Mouse (Mus musculus) stomach, postnatal 0 days (tissue): Measurements from ENCODE around the gene Agtpbp1. TPM values are rescaled to one million over a fixed set of nuclear protein-coding genes. Genes with fewer than 3 reads are reported as not detected.

Source experiments
- ATAC-seq: fragments of 200-750 bp; cut with Nextera tagmentation; 2 replicates; pipeline ENCODE4 v1.8.0; 2017; ENCODE audit not compliant: low FRiP score, low TSS enrichment
- DNase-seq: peaks from one replicate; pipeline ENCODE4 v3.0.0-alpha.2; 2016; ENCODE audit warnings: low spot score
- H3K27ac ChIP-seq: fragments of 300-500 bp; sonication (generic); replicated peaks from 2 replicates; pipeline ENCODE4 v1.5.1; 2014; ENCODE audit warnings: mild to moderate bottlenecking, control low read depth
- H3K27me3 ChIP-seq: fragments of 300-500 bp; sonication (generic); 2 replicates; pipeline ENCODE4 v1.6.1; 2014; ENCODE audit warnings: low read length; ENCODE audit not compliant: control insufficient read depth, insufficient read depth
- H3K36me3 ChIP-seq: fragments of 300-500 bp; sonication (generic); 2 replicates; pipeline ENCODE4 v1.6.1; 2014; ENCODE audit warnings: low read length, mixed read lengths; ENCODE audit not compliant: control insufficient read depth, insufficient read depth
- H3K4me1 ChIP-seq: fragments of 300-500 bp; sonication (generic); replicated peaks from 2 replicates; pipeline ENCODE4 v1.6.1; 2014; ENCODE audit warnings: antibody characterized with exemption; ENCODE audit not compliant: control insufficient read depth, insufficient read depth
- H3K4me2 ChIP-seq: fragments of 300-500 bp; sonication (generic); replicated peaks from 2 replicates; pipeline ENCODE4 v1.6.1; 2014; ENCODE audit warnings: low read depth, mild to moderate bottlenecking, control low read depth, moderate library complexity
- H3K4me3 ChIP-seq: fragments of 300-500 bp; sonication (generic); 2 replicates; pipeline ENCODE4 v1.5.1; 2014; ENCODE audit warnings: low read depth, low read length, control low read depth
- H3K9ac ChIP-seq: fragments of 300-500 bp; sonication (generic); 2 replicates; pipeline ENCODE4 v1.6.1; 2014; ENCODE audit warnings: mild to moderate bottlenecking, low read length, control low read depth, mixed read lengths
- H3K9me3 ChIP-seq: fragments of 300-500 bp; sonication (generic); 2 replicates; pipeline ENCODE4 v1.6.1; 2016; ENCODE audit warnings: low read length; ENCODE audit not compliant: control insufficient read depth
- CTCF ChIP-seq: IDR thresholded peaks from 2 replicates; pipeline ENCODE4 v1.5.1; 2016; ENCODE audit warnings: antibody characterized with exemption, low read depth, mild to moderate bottlenecking, moderate library complexity
- EP300 ChIP-seq: optimal IDR thresholded peaks from 2 replicates; pipeline ENCODE3; 2016; ENCODE audit warnings: antibody characterized with exemption
- WGBS: fragments of 180-500 bp; shearing (Covaris S2); extraction: QIAGEN DNeasy Blood & Tissue Kit; methylation state at CpG from one replicate; pipeline ENCODE4 v1.1.7; 2014; 5-methylcytosine and 5-hydroxymethylcytosine counted together
- polyA plus RNA-seq: library from polyadenylated mRNA; unstranded; fragments of >200 nt; fragmentation: Nextera tagmentation; extraction: Ambion mirVana; gene quantifications from 2 replicates; pipeline ENCODE4 v1.2.1, GENCODE M21; 2015

The Agtpbp1 gene
- polyA plus RNA-seq, 1 experiment from 2014 or later = 12.4 TPM

DNA sequence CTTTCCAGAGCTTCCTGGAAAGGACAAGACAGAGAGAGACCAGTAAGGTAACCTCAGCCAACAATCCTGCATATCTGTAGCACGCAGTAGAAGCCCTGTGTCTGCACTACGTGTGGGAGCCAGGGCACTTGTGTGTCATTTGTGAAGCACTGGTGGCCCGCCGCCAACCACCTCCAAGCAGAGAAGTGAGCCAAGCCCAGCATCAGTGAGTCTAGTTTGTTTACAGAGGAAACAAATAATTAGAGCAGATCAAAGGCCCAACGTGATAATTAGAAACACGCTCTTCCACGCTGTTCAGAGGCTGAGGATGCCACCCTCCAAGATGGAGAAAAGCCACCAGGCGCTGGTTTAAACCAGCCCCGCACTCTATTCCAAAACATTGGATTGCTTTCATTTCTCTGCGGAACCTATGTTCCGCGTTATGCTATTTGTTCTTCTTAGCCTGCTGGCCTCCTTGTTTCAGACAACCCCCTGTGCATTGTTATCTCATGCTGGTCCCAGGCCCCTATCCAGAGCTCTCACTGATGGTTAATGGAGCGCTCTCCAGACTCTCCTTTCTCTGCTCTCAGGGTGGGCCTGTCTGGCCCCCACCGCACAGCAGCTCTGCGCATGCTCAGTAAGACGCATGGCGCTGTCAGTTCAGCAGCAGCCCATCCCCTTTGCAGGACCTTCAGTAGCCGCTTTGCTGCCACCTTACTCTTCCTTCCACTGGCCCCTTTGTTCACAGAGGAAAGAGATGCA lies 153.7 kb downstream of the Agtpbp1 start:
- no peaks in the 10 kb centered on the region for H3K27me3 ChIP-seq
- peak overlapping the region; percentile 18 for H3K4me3 ChIP-seq
- no peaks in the 10 kb centered on the region for H3K4me1 ChIP-seq
- TF ChIP-seq EP300 (no peak), CTCF (no peak)
- 45% methylated on average over 18 of the region's 18 CpGs for WGBS
- DNase-seq (no peak), ATAC-seq (0 out of 2 replicates have a peak, but pooled peaks have one; percentile 47)
- H3K27ac ChIP-seq = no peak overlapping the region
- no peaks in the 10 kb centered on the region for H3K9me3 ChIP-seq
- no peak overlapping the region for H3K9ac ChIP-seq
- peak overlapping the region; percentile 38 for H3K4me2 ChIP-seq
- no peaks in the 10 kb centered on the region for H3K36me3 ChIP-seq

DNA sequence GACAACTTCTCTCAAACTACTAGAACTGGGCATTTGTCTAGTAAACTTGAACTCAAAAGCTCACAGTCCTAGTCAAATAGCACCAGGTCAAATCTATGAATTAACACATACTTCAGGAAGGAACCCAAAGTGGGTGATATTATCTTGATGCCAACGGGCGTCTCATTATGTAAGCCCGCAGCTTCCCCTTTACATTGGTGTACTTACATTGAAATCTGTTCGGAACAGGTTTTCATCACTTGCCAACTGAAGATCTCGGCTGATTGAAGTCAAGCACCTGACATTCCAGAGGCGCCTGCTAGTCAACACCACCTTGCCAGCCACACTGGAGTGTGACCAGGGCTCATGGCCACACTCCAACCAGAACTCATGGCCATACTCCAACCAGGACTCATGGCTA lies 155.7 kb downstream of the Agtpbp1 start:
- Histone ChIP-seq H3K4me2 (no peak overlapping the region), H3K9me3 (no peaks in the 10 kb centered on the region), H3K27ac (no peak overlapping the region), H3K9ac (no peak overlapping the region), H3K36me3 (no peaks in the 10 kb centered on the region), H3K4me1 (no peaks in the 10 kb centered on the region), H3K4me3 (no peak overlapping the region), H3K27me3 (no peaks in the 10 kb centered on the region)
- DNase-seq (no peak), ATAC-seq (no peak)
- TF ChIP-seq CTCF (no peak), EP300 (no peak)
- 92% methylated on average over 6 of the region's 6 CpGs for WGBS

DNA sequence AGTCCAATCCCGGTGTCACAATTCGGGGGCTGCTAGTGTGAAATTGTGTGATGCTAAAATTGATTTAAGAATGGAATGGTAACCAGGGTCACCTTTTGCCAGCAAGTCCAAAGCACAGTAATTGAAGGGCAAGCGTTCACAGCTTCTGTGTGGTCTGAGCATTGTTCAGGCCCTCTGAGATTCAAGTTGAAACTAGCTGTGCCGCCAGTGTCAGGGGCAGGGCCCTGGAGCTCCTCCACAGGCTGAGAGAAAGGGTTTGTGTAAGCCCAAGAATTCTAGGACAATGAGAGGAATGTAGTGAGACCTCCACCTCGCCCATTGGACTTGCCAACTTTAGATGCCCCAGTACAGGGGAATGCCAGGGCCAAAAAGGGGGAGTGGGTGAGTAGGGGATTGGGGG lies 161.2 kb downstream of the Agtpbp1 start:
- TF ChIP-seq EP300 = no peak
- TF ChIP-seq CTCF = no peak
- Histone ChIP-seq H3K4me3 (no peak overlapping the region), H3K9ac (no peak overlapping the region), H3K27ac (no peak overlapping the region), H3K36me3 (no peaks in the 10 kb centered on the region), H3K4me1 (no peaks in the 10 kb centered on the region), H3K9me3 (no peaks in the 10 kb centered on the region), H3K4me2 (no peak overlapping the region), H3K27me3 (no peaks in the 10 kb centered on the region)
- ATAC-seq (no peak), DNase-seq (no peak)
- WGBS = 64% methylated on average over 5 of the region's 5 CpGs

DNA sequence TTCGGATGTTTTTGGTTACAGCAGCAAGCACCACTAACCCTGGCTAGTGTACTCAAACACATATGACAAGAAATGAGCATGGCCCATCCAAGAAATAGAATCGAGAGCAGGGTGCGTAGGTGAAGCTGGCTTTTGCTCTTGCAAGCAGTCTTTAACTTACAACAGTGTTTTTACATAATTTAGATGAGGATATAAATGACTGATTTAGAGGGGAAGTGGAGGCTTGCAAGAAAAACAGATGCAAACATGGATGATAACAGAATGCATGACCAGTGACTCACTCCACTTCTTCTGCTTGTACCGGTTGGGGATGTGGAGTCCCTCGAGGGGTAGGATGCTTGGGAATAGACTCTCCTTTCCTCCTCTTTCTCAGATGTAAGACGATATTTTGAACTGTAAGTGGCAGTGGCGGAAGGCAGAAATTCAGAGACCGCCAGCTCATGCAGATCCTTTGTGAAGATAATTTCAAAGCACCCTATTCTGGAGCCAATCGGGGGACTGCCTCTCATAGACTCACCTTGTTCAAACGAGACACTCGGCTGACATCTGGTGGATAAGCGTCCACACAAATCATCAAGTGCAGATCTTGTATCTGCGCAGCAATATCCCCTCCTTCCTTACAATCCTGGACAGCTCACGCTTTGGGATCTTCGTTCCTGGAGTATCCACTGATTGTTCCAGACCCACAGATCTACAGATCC lies 168.3 kb downstream of the Agtpbp1 start:
- TF ChIP-seq EP300 = no peak
- TF ChIP-seq CTCF = no peak
- no peaks in the 10 kb centered on the region for H3K27me3 ChIP-seq
- H3K4me2 ChIP-seq = no peak overlapping the region
- WGBS = 83% methylated on average over 15 of the region's 15 CpGs
- no peak overlapping the region for H3K27ac ChIP-seq
- H3K9ac ChIP-seq = no peak overlapping the region
- no peaks in the 10 kb centered on the region for H3K36me3 ChIP-seq
- no peaks in the 10 kb centered on the region for H3K4me1 ChIP-seq
- no peaks in the 10 kb centered on the region for H3K9me3 ChIP-seq
- ATAC-seq (no peak), DNase-seq (no peak)
- H3K4me3 ChIP-seq = no peak overlapping the region

DNA sequence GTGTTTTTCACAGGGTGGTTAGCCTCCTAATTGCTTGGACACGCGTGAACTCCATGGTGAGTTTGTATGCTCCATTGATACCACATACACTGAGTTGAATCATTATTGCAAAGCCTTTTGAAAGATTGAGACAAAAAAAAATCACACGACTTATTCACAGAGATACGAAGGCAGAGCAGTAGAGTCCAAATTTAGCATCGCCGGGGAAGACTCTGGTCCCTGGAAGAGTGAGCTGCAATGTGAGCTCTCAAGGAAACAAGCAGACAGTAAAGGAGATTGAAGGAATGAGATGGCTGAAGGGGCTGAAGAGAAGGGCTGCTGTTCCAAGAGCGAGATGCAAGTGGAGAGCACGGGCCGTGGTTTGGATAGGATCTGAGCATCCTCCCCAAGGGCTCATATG lies 171.1 kb downstream of the Agtpbp1 start:
- no peak overlapping the region for H3K27ac ChIP-seq
- no peak for ATAC-seq
- 95% methylated on average over 9 of the region's 9 CpGs for WGBS
- H3K4me1 ChIP-seq = no peaks in the 10 kb centered on the region
- H3K4me2 ChIP-seq = no peak overlapping the region
- H3K36me3 ChIP-seq = no peaks in the 10 kb centered on the region
- no peak overlapping the region for H3K4me3 ChIP-seq
- H3K9me3 ChIP-seq = no peaks in the 10 kb centered on the region
- no peak overlapping the region for H3K9ac ChIP-seq
- no peaks in the 10 kb centered on the region for H3K27me3 ChIP-seq
- no peak for DNase-seq
- TF ChIP-seq CTCF = no peak
- no peak for TF ChIP-seq EP300

DNA sequence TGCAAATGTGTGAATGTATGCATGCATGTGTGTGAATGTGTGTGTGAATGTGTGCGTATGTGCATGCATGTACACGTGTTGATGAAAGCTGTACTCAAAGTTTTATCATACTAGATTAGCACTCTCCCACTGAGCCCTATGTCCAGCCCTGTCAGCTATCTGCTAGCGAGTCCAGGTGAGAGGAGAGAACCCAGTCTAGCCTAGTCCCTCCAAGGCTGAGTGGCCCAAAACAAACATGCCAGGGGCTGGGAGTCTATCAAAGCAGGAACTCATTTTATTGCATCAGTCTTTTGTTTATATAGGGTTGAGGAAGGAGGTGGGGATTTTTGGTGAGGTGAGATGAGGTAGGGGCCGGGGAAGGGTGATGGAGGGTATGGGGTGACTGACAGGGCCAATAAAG lies 172.4 kb downstream of the Agtpbp1 start:
- H3K9me3 ChIP-seq = no peaks in the 10 kb centered on the region
- H3K27me3 ChIP-seq = no peaks in the 10 kb centered on the region
- ATAC-seq (no peak), DNase-seq (no peak)
- TF ChIP-seq EP300 (no peak), CTCF (no peak)
- WGBS = 74% methylated on average over 4 of the region's 4 CpGs
- no peak overlapping the region for H3K27ac ChIP-seq
- H3K9ac ChIP-seq = no peak overlapping the region
- no peaks in the 10 kb centered on the region for H3K36me3 ChIP-seq
- no peaks in the 10 kb centered on the region for H3K4me1 ChIP-seq
- H3K4me2 ChIP-seq = no peak overlapping the region
- no peak overlapping the region for H3K4me3 ChIP-seq
